Mouse (Mus musculus): ENCODE data around the gene Eng.

GRCm38 (mm10) chr2:32705018-32705417 is 58.6 kb downstream of the Eng start:
- TF ChIP-seq CTCF (IDR thresholded peaks at IDR 0.05; ENCODE audit: borderline replicate concordance, extremely low read depth, insufficient read depth, insufficient read length), result no peak
- no peak for TF ChIP-seq POLR2A (IDR thresholded peaks at IDR 0.05; ENCODE audit: borderline replicate concordance, extremely low read depth, insufficient read depth, insufficient read length, poor library complexity, severe bottlenecking)

All from brain, embryonic 14.5 days (tissue).